Mouse (Mus musculus): ENCODE measurements around the gene S100a16. TPM values are rescaled to one million over a fixed set of nuclear protein-coding genes. Genes with fewer than 3 reads are reported as not detected.

The S100a16 gene
- total RNA-seq, 2 experiments from 2014 or later = 73.5 to 91.6 TPM

DNA sequence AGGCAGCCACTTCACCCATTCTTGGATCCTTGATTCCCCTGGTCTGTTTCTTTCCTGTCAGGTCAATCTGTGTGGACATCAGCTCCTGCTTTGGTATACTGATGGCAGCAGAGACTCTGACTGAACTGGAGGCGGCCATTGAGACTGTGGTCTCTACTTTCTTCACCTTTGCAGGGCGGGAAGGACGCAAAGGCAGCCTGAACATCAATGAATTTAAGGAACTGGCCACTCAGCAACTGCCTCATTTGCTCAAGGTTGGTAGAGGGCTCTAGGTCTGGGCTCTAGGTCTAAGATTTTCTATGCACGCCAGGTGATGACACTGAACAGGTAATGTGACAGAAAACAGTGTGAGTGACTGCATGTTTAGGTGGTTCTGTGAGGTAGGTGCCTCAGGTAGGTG lies 21.3 kb upstream of the S100a16 start:
- DNase-seq = no peak

DNA sequence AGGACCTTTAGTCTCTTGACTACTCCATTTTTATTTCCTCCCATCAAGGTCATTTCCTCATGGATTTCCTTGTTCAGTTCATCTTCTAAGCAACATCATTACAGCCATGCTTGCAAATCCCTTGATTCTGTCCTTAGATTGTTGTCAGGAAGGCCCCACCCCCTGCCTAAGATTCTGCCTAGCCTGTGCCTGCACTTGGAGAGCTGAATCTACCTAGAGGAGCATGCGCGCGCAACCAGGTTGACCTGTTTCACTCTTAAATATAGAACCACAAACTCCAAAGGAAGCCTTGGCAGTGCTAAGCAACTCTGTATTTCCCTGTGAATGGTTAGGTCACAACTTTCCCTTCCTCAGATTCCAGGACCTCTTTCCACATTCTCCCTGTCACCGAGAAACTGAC lies 19.3 kb upstream of the S100a16 start:
- DNase-seq = no peak

GRCm38 (mm10) chr3:90525421-90525820 lies 11.6 kb upstream of the S100a16 start:
- peak; percentile 60 for DNase-seq

GRCm38 (mm10) chr3:90526076-90526475 lies 11.0 kb upstream of the S100a16 start:
- DNase-seq = no peak

GRCm38 (mm10) chr3:90526580-90526979 lies 10.5 kb upstream of the S100a16 start, which contains the start of gene S100a14:
S100a14 (plus strand) TSS chr3:90526856.
- no peak for DNase-seq

GRCm38 (mm10) chr3:90527291-90527873 lies 9.7 kb upstream of the S100a16 start:
- no peak for DNase-seq

GRCm38 (mm10) chr3:90531713-90532112 lies 5.3 kb upstream of the S100a16 start:
- no peak for DNase-seq

- DNase-seq = no peak
Measured at GRCm38 (mm10) chr3:90535446-90535845, 1.6 kb upstream of the S100a16 start.

DNA sequence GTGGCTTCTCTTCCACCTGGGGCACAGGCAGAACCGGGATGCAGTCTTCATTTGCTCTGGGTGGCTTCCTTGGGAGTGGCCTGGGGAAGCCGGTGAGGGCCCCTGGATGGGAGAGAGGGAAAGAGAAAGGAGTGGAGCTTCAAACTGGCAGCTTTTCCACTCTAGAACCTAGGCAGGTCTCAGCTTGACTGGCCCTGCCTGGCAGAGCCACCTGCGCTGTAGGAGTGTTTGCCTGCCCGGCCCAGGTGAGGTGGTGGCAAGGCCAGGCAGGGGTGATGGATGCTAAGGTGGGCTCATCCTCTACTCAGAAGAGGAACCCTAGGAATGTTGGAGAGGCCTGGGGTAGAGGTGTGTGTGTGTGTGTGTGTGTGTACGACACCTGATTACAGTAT lies 847 bp downstream of the S100a16 start:
- DNase-seq = no peak

DNA sequence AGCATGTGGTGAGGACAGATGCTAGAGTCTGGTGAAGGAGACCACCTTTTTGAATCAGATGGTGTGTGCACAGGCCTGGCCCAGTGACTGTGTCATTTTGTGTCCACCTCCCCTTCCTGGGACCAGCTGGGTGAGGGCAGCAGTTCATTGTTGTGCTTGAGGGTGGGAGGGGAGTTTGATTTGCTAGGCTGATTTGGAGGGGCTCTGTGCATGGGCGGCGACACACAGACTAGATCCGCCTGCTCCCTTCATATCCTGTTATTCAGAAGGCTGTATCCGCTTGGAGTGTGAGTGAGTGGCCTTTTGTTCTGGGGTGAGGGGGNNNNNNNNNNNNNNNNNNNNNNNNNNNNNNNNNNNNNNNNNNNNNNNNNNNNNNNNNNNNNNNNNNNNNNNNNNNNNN lies 3.9 kb downstream of the S100a16 start:
- DNase-seq = peak; percentile 27

DNA sequence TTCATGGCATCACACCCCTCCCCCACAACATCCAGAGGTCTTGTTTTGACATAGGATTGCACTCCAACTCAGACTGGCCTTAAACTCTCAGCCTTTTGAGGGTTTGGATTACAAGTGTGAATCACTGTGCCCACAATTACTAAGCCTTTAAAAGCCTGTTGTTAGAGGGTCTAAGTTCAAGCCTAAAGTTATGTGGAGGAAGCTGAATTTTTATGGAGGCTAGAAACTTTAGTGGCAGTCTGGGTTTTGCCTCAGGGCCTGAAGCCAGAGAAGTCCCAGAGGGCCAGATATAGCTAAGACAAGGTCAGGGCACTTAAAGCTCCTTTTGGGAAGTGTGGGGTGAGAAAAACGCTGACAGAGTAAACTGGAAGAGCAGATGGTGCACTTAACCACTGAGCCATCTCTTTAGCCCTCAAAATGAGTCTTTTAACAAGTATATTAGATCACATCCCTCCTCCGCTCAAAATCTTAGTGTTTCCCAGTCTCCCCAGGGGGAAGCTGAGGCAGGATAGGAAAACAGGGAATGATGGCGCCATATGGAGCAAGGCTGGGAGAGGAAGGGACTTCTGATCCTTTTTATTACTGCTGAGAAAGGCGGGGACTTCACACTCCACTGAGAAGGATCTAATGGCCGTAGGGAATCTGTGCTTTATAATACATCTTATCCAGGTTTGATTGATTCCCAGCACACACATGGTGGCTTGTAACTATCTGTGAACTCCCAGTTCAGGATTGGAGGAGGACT lies 12.8 kb downstream of the S100a16 start:
- DNase-seq = peak; percentile 49

DNA sequence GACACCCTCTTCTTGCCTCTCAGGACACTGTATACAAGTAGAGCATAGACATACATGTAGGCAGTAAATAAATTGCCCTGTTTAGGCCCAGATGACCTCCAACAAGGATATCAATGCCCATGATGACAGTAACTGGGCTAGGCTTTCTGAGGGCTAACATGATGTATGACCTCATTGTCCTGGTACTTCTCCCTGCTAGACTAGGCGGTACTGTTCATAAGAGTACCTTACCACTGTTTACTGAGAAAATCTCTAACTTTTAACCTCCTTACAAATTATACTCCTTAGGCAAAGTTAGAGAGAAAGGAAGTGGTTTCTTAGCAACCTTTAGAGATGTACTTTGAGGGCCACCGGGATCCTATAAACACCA lies 13.4 kb downstream of the S100a16 start:
- DNase-seq = no peak

DNA sequence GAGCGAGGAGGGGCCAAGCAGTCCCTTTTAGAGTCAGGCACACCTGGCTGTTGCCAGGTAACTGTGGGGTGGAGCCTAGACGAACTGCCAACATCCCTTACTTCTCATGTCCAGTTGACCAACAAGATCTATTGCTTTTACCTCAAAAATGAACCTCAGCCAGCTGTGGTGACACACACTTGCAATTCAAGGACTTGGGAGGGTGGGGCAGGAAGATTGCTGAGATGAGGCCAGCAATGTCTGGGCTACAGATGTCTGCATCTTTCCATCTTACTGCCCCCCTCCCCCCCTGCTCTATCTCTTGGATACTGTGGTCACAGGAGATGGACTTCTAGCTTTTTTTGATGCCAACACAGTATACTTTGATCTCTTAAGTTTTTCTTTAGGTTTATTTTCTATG lies 15.2 kb downstream of the S100a16 start:
- DNase-seq = no peak

DNA sequence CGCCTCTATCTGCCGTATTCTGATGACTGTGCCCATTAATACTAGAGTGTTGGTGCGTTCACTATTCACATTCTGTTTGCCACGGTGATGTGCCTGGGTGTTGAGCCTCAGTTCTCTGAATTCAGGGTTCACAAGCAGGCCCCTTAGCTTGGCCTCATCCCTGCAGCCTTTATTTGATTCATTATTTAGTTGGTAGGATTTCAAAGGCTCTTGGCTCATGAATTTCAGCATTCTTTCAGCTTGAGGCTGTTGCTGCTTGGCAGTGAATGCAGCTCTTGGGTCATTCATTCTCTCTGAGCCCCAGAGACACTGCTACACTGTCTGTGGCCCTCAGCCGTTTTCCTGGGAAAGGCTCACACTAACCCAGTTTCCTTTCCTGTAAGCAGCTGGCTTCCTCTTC lies 18.9 kb downstream of the S100a16 start:
- DNase-seq = peak; percentile 36

- DNase-seq = no peak
Measured at GRCm38 (mm10) chr3:90560008-90560628, 23.1 kb downstream of the S100a16 start, which contains the start of gene S100a3. S100a3 (plus strand) TSS chr3:90560578.

- peak; percentile 53 for DNase-seq
Measured at GRCm38 (mm10) chr3:90574691-90575090, 37.6 kb downstream of the S100a16 start.

DNA sequence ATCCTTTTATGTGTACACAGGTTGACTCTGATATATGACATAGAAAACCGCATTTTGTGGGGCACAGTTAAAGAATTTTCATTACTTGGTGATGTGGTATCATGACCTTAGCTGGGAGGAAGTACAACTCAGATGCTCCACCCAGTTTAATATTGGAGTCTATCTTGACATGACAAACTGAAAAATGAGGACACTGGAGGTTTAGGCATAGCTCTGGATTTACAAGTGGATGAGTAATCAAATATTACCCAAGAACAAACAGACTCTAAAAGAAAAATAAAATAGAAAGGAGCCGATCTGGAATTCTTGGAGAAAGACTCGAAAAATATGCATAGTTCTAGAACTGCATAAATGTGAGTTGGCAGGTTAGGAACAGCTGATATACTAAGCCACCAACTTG lies 38.3 kb downstream of the S100a16 start:
- DNase-seq = no peak

DNA sequence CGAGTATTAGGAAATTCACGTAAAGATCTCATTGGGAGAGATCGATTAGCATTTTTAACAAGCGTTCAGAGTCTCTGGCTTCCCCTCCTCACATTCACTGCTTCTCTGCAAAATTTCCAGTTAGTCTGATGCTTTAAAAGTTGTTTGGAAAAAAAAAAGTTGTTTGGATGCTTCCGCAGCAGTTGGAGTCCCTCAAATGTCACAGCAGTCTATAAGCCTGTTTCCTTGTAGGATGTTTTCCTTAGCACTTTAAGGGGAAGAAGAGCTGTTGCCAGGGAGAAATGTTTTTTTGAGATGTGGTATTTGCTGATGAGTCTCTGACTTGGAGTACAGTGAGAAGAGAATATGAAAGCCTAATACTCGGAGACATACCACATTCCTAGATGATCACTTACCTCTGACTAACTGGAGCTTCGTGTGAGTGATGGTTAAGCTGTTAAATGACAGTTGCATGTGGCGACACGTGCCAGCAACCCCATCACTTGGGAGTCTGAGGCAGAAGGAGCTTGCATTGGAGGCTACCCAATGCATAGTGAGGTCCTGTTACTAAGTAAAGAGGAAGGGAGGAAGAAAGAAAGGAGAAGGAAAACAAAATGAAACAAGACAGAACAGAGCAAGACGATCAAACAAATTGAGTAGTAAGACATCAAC lies 39.4 kb downstream of the S100a16 start:
- no peak for DNase-seq

GRCm38 (mm10) chr3:90579433-90579832 lies 42.4 kb downstream of the S100a16 start:
- DNase-seq = peak; percentile 40

- no peak for DNase-seq
Measured at GRCm38 (mm10) chr3:90581141-90581540, 44.1 kb downstream of the S100a16 start.

- no peak for DNase-seq
Measured at GRCm38 (mm10) chr3:90582156-90582555, 45.1 kb downstream of the S100a16 start.

DNA sequence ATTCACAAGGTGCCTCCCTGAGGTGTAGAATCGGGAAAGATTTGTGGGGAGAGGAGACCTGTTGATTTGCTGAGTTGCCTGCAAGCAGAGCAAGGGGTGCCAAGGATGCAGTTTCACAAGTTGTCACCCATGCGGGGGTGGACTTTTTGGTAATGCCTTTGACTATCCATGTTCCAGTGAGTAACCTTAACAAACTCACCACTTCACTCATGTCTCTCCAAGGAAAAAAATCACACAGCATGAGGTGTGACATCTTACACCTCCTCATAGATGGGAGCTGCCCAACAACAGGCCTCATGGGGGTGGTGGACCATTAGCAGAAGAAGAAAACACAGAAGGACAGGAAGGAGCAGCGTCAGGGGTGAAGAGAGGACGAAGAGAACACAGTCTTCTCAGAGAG lies 45.5 kb downstream of the S100a16 start:
- DNase-seq = no peak

DNA sequence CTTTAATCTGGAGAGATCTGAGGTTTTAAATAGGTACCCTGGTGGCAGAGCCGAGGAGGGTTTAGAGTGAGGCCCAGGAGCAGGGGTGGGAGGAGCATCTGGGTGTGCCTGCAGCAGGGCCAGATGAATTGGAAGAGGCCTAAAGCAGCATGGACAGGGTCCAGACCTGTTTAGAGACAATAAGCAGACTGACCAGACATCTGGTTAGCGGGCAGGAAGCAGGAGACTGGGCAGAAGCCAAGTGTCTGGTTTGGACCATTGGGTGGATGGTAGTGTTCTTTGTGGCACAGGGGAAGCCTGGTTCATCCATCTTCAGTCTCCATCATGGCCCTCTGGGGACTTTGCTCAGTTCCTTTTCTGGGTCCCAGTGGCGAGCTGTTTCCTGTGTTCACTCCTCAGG lies 46.8 kb downstream of the S100a16 start:
- DNase-seq = peak; percentile 46
